Mouse (Mus musculus) spleen, postnatal 14 days (tissue): Measurements from ENCODE around the gene Ddx39.

Experiments used
- DNase-seq, 2 experiments: peaks; one replicate each; pipeline ENCODE4 v3.0.0; 2021 to 2022; ENCODE audit warnings: low spot score in 2 of 2

Gene Ddx39

GRCm38 (mm10) chr8:83715031-83715690 is at the start of gene Ddx39:
Ddx39 (plus strand) TSS chr8:83715177.
- peak; percentile 84 to 89 for DNase-seq

- no peak for DNase-seq
Measured at GRCm38 (mm10) chr8:83665969-83666865, 48.8 kb upstream of the Ddx39 start, which contains the start of gene Ptger1. Ptger1 (plus strand) TSS chr8:83666678.

GRCm38 (mm10) chr8:83666866-83667234 is 48.1 kb upstream of the Ddx39 start:
- no peak for DNase-seq

- DNase-seq: no peak
Measured at GRCm38 (mm10) chr8:83667526-83667925, 47.5 kb upstream of the Ddx39 start.

GRCm38 (mm10) chr8:83668010-83668916 is 46.7 kb upstream of the Ddx39 start:
- DNase-seq: peak; percentile 38 to 47

GRCm38 (mm10) chr8:83669013-83669412 is 46.0 kb upstream of the Ddx39 start:
- no peak for DNase-seq

GRCm38 (mm10) chr8:83672936-83673335 is 42.0 kb upstream of the Ddx39 start:
- DNase-seq: no peak

- DNase-seq: no peak
Measured at GRCm38 (mm10) chr8:83674497-83674896, 40.5 kb upstream of the Ddx39 start.

- no peak for DNase-seq
Measured at GRCm38 (mm10) chr8:83679866-83680265, 35.1 kb upstream of the Ddx39 start.

- no peak for DNase-seq
Measured at GRCm38 (mm10) chr8:83680603-83681002, 34.4 kb upstream of the Ddx39 start.

- DNase-seq: no peak
Measured at GRCm38 (mm10) chr8:83681099-83681498, 33.9 kb upstream of the Ddx39 start.

- DNase-seq: no peak
Measured at GRCm38 (mm10) chr8:83684517-83684916, 30.5 kb upstream of the Ddx39 start.

GRCm38 (mm10) chr8:83689264-83689663 is 25.7 kb upstream of the Ddx39 start:
- no peak for DNase-seq

GRCm38 (mm10) chr8:83693609-83694236 is 21.3 kb upstream of the Ddx39 start:
- DNase-seq: no peak

GRCm38 (mm10) chr8:83694369-83695160 is 20.4 kb upstream of the Ddx39 start:
- no peak for DNase-seq

GRCm38 (mm10) chr8:83695351-83696106 is 19.4 kb upstream of the Ddx39 start:
- peak in 1 of 2 experiments; percentile 32 for DNase-seq

- no peak for DNase-seq
Measured at GRCm38 (mm10) chr8:83697374-83698220, 17.4 kb upstream of the Ddx39 start.

- DNase-seq: peak; percentile 41 to 58
Measured at GRCm38 (mm10) chr8:83698291-83698660, 16.7 kb upstream of the Ddx39 start.
